Mouse (Mus musculus) ZHBTc4 (cell line): Measurements from ENCODE around the gene Nktr.
A peak's percentile ranks its signal among the peaks of the same experiment; 100 is the strongest.

Experiments used
- DNase-seq: peaks from one replicate; pipeline ENCODE4 v3.0.0-alpha.2; 2011; ENCODE audit warnings: low read depth, low spot score

Gene Nktr

DNA sequence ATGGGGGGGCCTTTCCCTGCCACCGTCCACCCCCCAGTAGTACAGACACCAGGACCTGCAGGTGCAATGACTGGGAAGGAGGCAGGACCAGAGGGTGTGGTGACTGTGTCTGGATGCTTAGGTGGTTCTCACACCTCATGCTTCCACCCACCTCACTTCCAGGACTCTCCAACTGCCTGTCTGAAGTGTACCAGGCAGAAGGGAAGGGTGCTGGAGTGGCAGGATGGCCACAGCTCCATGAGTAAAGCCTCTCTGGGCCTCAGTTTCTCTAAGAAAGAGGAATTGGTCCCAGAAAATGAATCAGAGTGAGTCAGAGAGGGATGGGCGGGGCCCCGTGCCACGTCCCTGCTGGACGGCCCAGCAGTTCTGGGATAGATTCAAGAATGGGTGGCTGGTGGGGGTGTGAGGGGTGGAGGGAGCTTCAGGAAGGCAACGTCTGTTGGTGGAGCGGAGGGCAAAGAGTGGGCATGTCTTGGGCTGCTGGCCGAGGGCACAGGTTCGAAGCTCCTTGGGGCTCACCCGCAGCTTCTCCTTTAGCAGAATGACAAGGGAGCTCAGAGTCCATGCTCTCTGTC is 42.2 kb downstream of the Nktr start:
- DNase-seq = no peak

DNA sequence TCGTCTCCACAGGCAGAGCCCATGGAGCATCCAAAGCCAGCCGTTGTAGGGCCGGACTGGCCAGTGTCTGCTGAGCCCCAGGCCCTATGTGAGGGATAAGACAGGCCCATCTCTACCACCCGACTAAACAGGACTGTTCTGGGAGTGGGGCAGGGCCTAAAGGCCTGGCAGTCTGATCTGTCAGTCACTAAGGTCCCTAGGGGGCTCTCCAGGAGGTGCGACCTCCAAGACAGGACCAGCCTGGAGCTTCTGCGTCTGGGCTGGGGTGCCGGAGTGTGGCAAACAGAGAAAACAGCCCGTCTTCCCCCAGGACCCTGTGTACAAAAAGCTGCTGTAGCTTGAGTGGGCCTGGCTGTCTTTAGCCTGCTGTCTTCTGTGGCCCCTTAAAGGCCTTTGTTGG is 42.8 kb downstream of the Nktr start:
- DNase-seq = no peak

DNA sequence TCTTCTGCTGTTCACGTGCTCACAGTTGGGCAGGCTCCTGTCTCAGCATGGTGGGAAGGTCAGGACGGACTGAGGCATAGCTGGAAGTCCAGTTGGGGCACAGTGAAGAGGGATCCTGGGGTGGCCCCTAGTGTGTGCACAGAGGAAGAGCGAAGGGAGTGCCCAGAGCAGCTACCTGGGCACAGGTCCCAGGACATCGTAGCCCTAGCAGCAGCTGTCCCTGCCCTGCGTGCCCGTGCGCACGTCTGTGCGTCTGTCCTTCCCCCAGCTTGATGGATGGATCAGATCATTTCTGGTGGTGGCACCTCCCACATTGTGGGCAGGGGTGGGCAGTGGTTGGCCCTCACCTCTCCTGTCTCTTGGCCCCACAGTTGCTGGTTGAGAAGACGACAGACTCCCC is 43.3 kb downstream of the Nktr start:
- no peak for DNase-seq

DNA sequence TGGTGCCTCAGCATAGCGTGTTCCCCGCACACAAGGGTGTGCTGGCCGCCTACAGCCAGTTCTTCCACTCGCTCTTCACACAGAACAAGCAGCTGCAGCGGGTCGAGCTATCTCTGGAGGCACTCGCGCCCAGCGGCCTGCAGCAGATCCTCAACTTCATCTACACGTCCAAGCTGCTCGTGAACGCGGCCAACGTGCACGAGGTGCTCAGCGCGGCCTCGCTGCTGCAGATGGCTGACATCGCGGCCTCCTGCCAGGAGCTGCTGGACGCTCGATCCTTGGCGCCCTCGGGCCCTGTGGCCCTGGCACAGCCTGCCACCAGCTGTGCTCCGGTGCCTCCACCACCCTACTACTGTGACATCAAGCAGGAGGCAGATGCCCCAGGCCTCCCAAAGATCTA is 43.8 kb downstream of the Nktr start:
- peak; percentile 54 for DNase-seq

DNA sequence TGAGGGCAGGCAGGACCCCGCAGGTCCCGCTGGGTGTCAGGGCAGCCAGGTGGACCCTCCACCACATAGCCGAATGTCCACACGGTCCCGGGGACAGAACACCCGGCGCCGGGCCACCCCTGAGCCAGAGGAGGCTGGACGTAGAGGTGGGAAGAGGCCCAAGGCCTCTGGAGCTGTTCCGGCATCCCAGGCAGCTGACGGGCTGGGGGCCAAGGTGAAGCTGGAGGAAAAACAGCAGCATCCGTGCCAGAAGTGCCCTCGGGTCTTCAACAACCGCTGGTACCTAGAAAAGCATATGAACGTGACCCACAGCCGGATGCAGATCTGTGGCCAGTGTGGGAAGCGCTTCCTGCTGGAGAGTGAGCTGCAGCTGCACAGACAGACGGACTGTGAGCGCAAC is 44.7 kb downstream of the Nktr start:
- no peak for DNase-seq

DNA sequence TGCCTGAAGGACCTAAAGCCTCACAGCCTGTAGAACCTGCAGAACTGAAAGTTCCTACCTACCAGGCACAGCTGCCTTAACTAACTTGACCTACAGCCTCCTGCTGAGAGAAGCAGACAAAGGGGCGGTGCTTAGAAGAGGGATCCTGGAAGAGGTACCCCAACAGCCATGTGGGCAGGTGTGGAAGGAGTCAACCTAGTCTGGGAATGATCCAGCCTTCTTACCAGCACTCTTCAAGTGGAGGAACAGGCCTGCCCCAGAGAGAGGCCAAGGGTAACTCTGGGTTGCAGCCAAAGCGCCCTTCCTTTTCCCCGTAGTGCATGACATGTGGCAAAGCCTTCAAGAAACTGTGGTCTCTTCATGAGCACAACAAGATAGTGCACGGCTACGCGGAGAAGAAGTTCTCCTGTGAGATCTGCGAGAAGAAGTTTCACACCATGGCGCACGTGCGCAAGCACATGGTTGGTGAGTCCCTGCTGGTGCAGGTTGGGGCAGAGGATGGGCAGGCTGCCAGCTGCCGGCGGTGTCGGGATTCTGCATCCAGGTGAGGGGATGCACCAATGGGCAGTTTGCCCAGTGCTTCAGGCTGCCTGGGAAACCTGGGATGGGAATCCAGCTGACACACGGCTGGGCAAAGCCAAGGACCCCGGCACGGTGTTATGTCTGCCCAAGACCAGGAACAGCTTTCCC is 46.3 kb downstream of the Nktr start:
- no peak for DNase-seq

DNA sequence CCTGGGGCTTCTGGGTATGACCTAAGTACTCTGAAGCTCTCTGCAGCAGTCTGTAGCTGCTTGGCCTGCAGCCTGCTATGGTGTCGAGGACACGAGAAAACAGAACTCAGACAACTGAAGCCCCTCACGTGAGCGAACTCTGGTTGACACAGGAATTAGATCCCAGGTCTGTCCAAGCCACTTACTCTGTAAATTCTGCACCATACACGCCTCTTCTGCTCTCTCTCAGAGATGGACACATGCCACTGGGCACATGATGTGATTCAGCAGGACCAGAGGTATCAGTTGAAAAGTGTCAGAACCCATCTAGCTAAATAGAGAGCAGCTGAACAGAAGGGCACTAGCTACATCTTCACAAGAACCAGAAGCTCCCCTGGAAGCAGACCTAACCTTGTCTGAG is 53.4 kb downstream of the Nktr start:
- no peak for DNase-seq

DNA sequence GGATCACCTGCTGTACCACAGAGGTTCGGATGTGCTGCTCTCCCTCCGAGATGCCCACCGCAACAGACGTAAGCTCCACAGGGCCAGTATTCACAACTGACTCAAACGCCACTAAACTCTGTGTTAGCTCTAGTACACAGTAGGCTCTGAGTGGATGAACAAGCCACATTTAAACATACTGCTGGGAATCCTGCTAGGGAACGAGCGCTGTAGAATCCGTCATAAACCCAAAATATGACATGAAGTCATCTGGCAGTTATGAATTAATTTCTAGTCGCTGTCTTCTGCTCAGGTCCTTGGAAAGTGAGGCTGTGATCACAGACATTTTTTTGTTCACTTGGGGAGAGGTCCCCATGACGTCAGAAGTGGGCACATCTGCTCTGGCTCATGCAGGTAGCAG is 57.0 kb downstream of the Nktr start:
- no peak for DNase-seq

DNA sequence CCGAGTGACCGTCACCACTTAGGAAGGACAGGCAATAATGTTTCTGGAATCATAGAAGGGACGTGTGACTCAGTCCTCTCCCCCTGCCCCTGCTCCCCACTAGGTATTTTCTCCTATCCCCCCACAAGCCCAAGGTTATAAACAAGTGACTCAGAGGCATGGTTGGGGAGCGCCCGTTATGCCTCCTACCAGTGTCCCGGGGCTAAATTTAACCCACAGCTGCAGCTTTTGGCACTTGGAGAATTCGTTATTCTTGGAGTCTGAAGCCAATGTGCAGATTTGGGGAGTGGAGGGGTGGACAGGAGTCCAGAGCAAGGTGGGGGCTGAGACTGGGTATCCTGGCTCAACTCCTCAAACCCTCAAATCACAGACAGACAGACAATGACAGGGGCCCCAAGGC is 57.5 kb downstream of the Nktr start:
- DNase-seq = no peak

DNA sequence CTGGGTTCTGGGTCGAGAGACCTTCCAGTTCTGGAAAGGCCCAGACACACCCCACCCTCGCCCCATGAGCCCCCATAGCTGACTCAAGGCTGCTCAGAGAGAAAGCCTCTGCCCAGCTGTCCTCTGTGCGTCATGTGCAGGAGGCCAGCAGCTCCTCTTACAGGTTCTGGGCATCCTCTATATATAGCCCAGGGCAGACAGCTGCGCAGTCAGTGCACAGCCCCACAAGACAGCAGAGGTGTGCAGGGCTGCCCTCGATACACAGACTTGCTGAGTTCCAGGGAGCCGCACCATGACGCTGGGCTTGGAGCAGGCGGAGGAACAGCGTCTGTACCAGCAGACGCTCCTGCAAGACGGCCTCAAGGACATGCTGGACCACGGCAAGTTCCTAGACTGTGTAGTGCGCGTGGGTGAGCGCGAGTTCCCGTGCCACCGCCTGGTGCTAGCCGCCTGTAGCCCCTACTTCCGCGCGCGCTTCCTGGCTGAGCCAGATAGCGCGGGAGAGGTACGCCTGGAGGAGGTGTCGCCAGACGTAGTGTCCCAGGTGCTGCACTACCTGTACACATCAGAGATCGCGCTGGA is 58.6 kb downstream of the Nktr start, which contains the start of gene Klhl40:
Klhl40 (plus strand) TSS at position 124 of the 582 bp plus-strand sequence.
- DNase-seq = no peak

DNA sequence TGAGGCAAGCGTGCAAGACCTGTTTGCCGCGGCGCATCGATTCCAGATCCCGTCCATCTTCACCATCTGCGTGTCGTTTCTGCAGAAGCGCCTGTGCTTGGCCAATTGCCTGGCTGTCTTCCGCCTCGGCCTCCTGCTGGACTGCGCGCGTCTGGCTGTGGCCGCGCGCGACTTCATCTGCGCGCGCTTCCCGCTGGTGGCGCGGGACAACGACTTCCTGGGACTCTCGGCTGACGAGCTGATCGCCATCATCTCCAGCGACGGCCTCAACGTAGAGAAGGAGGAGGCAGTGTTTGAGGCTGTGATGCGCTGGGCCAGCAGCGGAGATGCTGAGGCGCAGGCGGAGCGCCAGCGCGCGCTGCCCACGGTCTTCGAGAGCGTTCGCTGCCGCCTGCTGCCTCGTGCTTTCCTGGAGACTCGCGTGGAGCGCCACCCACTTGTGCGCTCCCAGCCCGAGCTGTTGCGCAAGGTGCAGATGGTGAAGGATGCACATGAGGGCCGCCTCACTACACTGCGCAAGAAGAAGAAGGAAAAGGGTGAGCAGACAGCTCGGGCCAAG is 59.2 kb downstream of the Nktr start:
- peak; percentile 71 for DNase-seq

DNA sequence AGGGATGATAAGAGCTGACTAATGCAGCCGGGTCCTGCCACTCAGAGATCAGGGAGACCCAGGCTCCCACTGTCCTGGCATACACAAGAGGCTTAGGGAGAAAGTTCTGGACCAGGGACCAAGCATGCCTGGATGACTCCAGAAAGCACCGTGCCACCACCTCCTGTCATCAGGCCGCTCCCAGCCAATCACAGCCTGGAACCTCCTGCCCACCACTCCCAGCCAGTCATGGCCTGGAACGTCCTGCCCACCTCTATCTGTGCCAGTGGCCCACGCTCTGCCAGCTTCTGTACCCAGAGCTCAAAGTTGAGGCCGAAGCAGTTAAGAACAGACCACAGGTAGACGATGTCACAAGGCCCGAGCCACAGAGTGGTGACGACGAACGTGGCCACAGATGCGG is 65.8 kb downstream of the Nktr start:
- DNase-seq = no peak

DNA sequence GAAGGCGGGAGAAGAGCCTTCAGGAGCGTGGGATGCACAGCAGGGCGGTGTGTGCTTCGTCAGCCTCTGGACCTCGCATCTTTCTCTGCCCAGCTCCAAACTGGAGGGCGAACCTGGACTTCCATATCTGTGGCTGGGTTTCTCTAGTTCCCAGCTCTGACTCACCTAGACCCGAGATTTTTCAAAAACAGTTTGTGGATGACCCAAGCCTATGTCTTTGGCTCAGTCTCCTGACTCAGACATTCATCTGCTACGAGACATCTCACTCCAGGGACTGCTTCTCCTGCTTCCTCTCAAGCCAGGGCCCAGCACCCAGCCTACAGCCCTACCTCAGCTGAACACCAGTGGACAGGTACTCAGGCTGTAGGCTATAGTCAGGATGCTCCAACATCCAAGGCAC is 66.3 kb downstream of the Nktr start:
- no peak for DNase-seq

DNA sequence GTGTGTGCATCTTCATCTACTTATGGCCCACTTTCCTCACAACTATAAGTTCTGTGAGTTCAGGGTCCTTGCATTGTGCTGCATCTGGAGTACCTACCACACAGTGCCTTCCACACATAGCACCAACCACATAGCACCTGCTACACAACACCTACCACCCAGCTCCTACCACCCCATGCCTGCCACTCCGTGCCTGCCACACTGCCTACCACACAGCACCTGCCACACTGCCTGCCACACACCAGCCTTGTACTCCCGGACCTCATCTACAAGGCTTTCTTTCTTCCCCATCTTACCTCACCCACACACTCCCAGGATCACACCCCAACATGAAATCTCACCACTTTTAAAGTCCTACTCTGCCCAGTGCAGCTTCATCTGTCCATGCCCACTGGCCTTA is 67.4 kb downstream of the Nktr start:
- DNase-seq = no peak

DNA sequence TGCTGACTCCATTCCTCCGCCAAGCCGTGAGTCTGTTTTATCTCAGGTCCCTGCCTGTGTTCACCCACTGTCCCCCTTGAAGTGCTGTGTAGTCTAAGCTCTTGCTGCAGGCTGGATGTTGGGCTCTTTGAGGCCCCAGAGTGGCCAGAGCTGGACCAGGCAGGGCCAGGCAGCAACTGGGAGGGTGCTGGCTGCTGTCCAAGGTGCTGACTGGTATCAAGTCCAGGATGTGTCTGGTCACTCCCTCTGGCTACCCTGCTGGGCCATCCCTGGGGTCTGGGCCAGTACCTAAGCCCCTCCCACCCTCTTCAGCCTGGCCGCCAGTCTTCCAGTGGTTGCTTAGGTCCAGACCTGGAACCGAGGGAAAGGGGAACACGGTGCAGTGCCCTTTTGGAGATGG is 72.2 kb downstream of the Nktr start:
- DNase-seq = peak; percentile 29

DNA sequence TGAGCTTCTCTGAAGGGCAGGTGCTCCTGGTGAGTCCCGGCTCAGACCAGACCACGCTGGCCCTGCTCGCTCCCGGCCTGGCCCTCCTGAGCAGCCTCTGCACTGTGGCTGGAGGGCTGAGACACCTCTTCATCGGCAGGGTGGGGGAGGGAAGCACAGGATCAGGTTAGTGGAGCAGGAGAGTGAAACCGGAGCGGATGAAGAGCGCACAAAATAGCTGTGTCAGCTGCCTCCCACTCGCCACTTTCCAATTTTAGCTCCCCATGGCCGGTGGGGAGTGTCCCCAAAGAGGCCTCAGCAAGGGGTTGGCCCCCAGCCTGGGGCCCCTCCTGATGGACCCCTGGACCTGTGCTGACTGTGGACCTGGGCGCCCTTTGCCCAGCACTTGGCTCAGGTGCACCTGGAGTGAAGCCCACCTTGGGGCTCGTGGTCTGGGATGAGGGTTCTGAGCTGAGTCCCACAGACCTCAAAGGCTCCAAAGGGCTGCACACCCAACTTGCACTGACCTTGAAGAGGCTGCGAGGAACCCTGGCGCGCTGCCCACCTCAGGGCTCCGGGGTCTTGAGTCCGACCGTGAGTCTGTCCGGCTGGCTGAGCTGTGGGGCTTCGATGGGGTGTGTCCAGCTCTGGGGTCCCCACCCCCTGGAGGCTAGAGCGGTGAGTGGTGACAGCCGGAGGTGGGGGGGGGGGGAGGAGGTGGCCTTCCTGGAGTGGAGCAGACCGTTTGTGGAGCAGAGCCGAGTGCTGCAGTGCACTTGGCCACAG is 73.0 kb downstream of the Nktr start, which contains the start of gene Hhatl:
Hhatl (minus strand) TSS at position 751 of the 765 bp plus-strand sequence.
- no peak for DNase-seq

DNA sequence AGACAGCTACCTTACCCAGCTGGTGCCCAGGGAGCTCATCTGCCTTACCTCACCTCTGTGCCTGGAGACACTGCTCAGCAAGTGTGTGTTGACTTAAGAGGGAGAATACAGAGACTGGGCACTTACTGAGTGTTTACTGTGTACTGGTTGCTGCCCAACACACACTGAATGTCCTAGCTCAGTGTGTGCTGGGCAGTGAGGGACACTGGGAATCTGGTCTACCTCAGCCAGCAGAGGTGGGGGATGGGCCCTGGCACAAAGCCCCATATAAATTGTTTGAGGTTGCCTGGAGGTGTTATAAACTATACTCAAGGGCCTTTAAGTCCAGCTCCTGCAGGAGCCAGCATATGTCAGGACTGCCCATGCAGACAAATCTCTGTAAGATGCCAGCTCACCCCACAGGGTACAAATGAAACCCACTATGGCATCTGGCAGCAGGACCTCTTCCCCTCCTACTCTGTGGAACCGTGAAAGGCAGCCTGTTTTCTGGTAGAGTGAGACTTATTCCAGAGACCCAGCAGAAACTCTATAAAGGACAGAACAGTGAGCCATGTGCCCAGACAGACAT is 76.1 kb downstream of the Nktr start:
- DNase-seq = no peak

DNA sequence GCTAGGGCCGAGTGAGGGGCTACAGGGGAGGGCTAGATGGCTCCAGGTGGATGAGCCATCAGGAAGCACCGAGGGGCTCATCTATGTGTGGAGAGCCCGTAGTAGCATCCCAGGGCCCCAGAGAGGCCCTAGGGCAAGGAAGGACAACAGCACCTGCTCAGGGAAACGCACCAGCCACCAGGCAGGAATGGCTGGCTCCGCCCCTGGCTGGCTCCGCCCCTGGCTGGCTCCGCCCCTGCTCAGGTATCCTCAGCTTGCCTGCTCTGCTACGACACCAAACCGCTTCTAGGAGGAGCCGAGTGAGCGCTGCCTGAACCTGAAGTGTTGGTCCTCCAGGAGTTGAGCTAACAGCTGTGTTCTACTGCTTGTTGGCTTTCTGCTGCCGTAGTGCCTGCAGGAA is 78.8 kb downstream of the Nktr start:
- peak; percentile 50 for DNase-seq

DNA sequence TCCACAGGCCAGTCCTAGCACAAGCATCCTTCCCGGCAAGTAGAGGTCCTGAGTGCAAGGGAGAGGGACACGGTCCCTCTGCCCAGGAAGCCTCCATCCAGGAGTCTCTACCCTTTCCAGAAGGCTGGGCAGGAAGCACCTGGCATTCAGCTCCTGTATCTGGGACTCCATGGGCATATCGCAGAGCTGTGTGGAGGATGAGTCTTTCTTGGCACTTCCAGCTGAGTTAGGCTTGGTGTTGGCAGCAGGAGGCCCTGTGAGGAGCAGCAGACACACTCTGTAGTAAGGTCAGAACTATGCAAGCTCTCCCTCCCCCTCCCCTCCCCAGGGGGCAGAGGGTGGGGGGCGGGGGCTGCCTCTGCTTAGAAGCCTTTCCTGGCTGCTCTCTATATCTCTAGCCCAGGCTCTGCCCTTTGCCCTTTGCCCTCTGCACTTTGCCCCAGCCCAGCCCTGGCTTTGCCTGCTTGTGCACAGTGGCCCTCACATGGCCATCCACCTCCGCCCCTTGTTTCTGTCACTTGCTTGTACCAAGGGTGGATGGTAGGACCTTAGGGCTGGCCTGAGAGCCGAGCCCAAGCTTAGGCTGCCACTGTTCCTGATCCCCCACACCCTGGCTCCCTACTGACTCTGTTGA is 80.0 kb downstream of the Nktr start:
- DNase-seq = no peak

DNA sequence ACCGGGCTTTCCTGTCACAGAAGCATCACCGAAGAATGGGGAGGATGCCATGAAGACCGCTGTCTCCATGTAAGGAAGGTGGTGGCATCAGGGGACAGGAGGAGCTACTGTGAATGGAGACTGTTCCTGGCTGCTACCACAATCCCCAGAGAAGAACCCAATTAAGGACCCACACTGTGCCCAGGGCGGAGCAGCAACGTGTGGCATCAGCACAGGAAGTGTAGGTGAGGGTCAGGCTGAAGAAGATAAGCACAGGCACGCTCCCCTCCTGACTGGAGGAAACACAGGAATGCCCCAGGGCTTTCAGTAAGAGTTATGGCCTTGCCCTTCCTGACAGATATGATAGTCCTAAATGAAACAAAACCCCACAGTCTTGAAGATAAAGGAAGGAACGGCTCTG is 83.8 kb downstream of the Nktr start:
- no peak for DNase-seq
